Mouse (Mus musculus) lung, embryonic 16.5 days (tissue): Measurements from ENCODE around the gene Fancm. TPM values are rescaled to one million over a fixed set of nuclear protein-coding genes. Genes with fewer than 3 reads are reported as not detected.

Experiments
- polyA plus RNA-seq: library from polyadenylated mRNA; unstranded; fragments of >200 nt; fragmentation: Nextera tagmentation; extraction: Ambion mirVana; gene quantifications from 2 replicates; pipeline ENCODE4 v1.2.1, GENCODE M21; 2015

Fancm gene
- polyA plus RNA-seq, 1 experiment from 2014 or later, result 7.9 TPM

Other genes with a start within 250 kb of the Fancm start
- 1.0 and 1.1 TPM in 2 replicates for gene Gm527, start 157.7 kb upstream of the Fancm start, polyA plus RNA-seq
- 14.1 and 15.3 TPM in 2 replicates for gene Klhl28, start 110.1 kb upstream of the Fancm start, polyA plus RNA-seq
- 28.4 and 32.2 TPM in 2 replicates for gene Togaram1, start 109.8 kb upstream of the Fancm start, polyA plus RNA-seq
- 50.2 and 51.0 TPM in 2 replicates for gene Prpf39, start 39.3 kb upstream of the Fancm start, polyA plus RNA-seq
- gene Fkbp3, start 1.6 kb upstream of the Fancm start, polyA plus RNA-seq, result 320 and 349 TPM in 2 replicates
- 58.7 and 66.7 TPM in 2 replicates for gene Mis18bp1, start 97.0 kb downstream of the Fancm start, polyA plus RNA-seq
- gene Wdr20rt, start 149.9 kb downstream of the Fancm start, polyA plus RNA-seq, result not detected in 2 replicates